Mouse (Mus musculus): ENCODE results near the gene Myocos.

Gene Myocos

DNA sequence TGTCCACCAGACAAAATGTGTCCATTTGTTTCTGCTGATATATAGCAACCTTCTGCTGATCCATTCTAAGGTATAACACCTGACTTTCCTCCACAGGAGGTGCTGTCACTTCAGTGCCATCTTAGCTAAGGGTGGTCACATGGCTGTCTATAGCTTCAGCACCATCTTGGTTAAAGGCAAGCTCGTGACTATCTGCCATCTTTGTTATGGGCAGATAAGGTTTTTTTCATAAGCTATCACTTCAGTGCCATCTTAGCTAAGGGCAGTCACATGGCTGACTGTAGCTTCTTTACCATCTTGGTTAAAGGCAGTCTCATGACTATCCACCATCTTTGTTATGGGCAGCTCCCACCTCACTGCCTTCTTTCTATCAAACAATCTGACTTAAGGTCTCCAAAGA lies 42.5 kb downstream of the Myocos start:
- DNase-seq (ENCODE audit: low spot score) = no peak

DNA sequence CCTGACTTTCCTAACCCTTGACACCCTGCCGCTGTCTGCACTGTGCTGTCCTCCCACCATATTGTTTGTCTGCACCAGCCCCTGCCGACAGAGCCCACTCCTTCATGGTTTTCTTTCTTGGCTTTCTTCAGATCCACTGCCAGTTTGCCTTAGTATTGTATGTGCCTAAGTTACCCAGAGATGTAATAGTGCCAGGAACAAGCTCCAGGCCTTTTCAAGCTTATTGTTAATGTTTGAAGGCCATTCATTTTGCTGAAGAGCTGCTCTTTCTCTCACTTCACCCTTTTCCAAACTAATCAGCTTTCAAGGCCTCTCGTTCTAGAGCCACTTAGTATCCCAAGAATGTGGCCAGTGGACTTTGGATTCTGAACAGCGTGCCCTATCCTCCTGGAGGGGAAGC lies 46.8 kb downstream of the Myocos start:
- DNase-seq (ENCODE audit: low spot score) = no peak

DNA sequence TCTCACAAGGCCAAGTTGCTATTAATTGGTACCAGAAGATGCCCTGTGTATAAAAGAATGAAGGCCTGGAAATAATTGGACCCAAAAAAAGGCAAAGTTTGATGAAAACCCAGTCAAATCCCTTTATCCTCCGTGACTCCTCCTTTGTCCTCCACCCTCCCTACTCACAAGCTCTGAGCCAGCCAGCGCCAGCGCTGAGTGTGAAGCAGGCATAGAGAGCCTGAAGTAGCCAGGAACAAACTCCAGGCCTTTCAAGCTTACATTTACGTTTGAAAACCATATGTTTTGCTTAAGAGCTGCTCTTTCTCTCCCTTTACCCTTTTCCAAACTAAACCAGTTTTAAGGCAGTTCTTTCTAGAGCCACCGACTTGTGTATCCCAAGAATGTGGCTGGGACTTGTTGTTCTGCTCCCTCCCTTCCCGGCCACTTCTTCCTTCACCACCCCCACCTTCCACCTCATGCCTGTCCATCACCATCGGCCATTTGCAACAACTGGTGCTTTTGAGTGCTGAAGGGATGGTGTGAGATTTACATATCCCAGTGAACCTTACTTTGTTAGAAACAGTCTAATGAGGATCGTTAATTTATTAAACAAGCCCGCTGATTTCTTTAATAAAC lies 48.3 kb downstream of the Myocos start:
- DNase-seq (ENCODE audit: low spot score) = no peak

GRCm38 (mm10) chr1:162608127-162608526 lies 49.9 kb downstream of the Myocos start:
- DNase-seq (ENCODE audit: low spot score) = no peak

DNA sequence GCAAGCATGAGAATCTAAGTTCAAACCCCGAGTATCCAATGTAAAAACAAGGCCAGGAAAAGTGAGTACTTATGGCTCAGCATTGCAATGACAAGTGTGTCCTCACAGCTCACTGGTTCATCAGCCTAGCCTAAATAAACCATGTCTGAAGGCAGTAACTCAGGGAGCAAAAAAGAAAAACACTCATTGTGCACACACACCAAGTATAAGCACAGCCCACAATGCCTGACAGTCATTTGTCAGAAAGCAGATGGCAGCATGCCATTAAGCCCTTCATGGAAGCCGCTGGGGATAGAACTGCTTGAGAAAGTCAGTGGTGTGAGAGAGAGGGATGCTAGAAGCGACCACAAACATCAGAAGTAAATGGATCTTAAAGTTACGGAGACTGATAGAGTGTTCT lies 56.7 kb downstream of the Myocos start:
- DNase-seq (ENCODE audit: low spot score) = no peak

DNA sequence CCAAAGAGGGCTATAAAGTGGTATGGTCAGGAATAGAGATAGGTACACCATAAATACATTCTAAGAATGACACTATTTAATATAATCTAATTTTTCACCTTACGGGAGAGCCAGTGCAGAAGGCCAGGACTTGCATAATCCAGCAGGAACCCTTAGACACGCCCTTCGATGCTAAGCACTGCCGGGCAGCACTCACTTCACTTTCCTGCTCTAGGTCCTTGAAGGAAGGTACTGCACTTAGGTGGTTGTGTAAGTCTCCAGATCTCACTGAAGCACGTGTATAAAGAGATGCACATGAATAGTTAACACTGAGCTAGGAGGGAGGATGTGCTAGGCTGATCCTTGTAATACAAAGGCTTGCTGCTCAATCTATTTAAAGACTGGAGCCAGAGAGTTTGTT lies 58.4 kb downstream of the Myocos start:
- DNase-seq (ENCODE audit: low spot score) = no peak

DNA sequence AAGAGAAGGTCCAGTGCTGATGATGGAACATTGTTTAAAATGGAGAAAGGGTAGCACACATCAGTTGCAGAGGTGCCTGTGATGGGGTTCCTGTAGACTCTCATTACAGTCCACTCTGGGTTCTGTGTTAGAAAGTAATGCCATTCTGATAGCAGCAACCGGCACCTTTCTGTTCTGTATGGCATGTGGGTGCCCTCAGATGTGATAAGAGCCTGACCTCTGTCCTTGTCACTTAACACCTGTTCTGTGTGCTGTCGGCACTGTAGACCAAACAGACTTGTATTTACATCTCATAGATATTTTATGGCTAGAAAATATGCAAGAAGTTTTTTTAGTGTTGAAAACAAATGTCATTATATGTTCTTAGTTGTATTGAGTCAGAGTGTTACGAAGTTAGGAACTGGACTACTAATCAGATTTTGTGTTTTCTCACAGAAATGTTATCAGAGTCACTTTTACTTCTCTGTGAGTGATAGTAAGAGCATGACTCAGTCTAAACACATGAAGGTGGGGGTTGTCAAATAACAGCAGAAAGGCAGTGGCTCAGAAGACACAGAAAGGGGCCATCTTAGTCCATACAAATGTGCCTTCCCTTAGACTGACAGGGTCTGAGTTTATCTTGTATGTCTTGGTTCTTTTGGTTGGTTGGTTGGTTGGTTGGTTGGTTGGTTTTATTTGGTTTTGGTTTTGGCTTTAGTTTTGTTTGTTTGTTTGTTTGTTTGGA lies 60.5 kb downstream of the Myocos start:
- DNase-seq (ENCODE audit: low spot score) = no peak

Measured in ovary, postnatal 10 days (tissue).